Mouse (Mus musculus): ENCODE results near the gene Dstn. TPM values are rescaled to one million over a fixed set of nuclear protein-coding genes. Genes with fewer than 3 reads are reported as not detected.

Gene Dstn
- total and polyA plus RNA-seq, 2 experiments from 2014 or later: 409 to 512 TPM

- Histone ChIP-seq H3K36me3 (ENCODE audit: insufficient read depth) (no peaks in the 10 kb centered on the region), H3K4me1 (ENCODE audit: insufficient read depth) (no peaks in the 10 kb centered on the region), H3K4me2 (ENCODE audit: low read depth) (no peak overlapping the region), H3K9me3 (ENCODE audit: low read length) (no peaks in the 10 kb centered on the region), H3K27me3 (ENCODE audit: insufficient read depth, low read length) (no peaks in the 10 kb centered on the region), H3K9ac (no peak overlapping the region), H3K27ac (ENCODE audit: low read depth, low read length) (no peak overlapping the region), H3K4me3 (ENCODE audit: low read depth, low read length) (no peak overlapping the region)
- no peak for ATAC-seq
- DNase-seq: no peak
- WGBS: 74% methylated on average over 2 of the region's 2 CpGs
- TF ChIP-seq CTCF (IDR thresholded peaks at IDR 0.05; ENCODE audit: low read depth): no peak
These were observed 72.4 kb downstream of the Dstn start for GRCm38 (mm10) chr2:143987485-143987884.

DNA sequence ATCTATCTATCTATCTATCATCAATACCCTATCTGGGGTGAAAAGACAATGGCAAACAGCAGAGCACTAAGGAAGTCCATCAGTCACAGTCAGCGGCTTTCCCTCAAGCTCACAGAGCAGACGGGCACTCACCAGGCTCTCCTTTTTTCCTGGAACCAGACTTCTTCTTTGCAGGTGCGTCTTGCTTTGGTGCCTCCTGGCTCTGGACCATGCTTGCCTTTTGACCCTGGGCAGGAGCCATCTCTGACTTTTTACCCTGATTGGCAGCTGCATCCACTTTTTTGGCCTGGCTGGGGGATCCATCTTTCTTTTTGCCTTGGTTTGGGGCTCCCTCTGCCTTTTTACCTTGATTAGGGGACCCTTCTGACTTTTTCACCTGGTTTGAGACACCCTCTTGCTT, 72.9 kb downstream of the Dstn start:
- H3K9me3 ChIP-seq (ENCODE audit: low read length): no peaks in the 10 kb centered on the region
- H3K36me3 ChIP-seq (ENCODE audit: insufficient read depth): no peaks in the 10 kb centered on the region
- H3K4me2 ChIP-seq (ENCODE audit: low read depth): no peak overlapping the region
- no peaks in the 10 kb centered on the region for H3K27me3 ChIP-seq (ENCODE audit: insufficient read depth, low read length)
- H3K9ac ChIP-seq: no peak overlapping the region
- 94% methylated on average over 3 of the region's 3 CpGs for WGBS
- ATAC-seq (no peak), DNase-seq (no peak)
- H3K4me3 ChIP-seq (ENCODE audit: low read depth, low read length): no peak overlapping the region
- H3K4me1 ChIP-seq (ENCODE audit: insufficient read depth): no peaks in the 10 kb centered on the region
- TF ChIP-seq CTCF (IDR thresholded peaks at IDR 0.05; ENCODE audit: low read depth): no peak
- no peak overlapping the region for H3K27ac ChIP-seq (ENCODE audit: low read depth, low read length)

- H3K36me3 ChIP-seq (ENCODE audit: insufficient read depth): no peaks in the 10 kb centered on the region
- no peak overlapping the region for H3K27ac ChIP-seq (ENCODE audit: low read depth, low read length)
- no peaks in the 10 kb centered on the region for H3K27me3 ChIP-seq (ENCODE audit: insufficient read depth, low read length)
- 7% methylated on average over 1 of the region's 1 CpGs for WGBS
- H3K9ac ChIP-seq: no peak overlapping the region
- no peaks in the 10 kb centered on the region for H3K4me1 ChIP-seq (ENCODE audit: insufficient read depth)
- TF ChIP-seq CTCF (IDR thresholded peaks at IDR 0.05; ENCODE audit: low read depth): no peak
- no peak overlapping the region for H3K4me3 ChIP-seq (ENCODE audit: low read depth, low read length)
- no peaks in the 10 kb centered on the region for H3K9me3 ChIP-seq (ENCODE audit: low read length)
- DNase-seq (no peak), ATAC-seq (no peak)
- H3K4me2 ChIP-seq (ENCODE audit: low read depth): no peak overlapping the region
These were observed 75.9 kb downstream of the Dstn start for GRCm38 (mm10) chr2:143990997-143991396.

GRCm38 (mm10) chr2:143991964-143992672, 77.0 kb downstream of the Dstn start:
- Histone ChIP-seq H3K4me2 (ENCODE audit: low read depth) (no peak overlapping the region), H3K9ac (no peak overlapping the region), H3K9me3 (ENCODE audit: low read length) (no peaks in the 10 kb centered on the region), H3K4me1 (ENCODE audit: insufficient read depth) (no peaks in the 10 kb centered on the region), H3K36me3 (ENCODE audit: insufficient read depth) (no peaks in the 10 kb centered on the region), H3K27me3 (ENCODE audit: insufficient read depth, low read length) (no peaks in the 10 kb centered on the region), H3K27ac (ENCODE audit: low read depth, low read length) (no peak overlapping the region), H3K4me3 (ENCODE audit: low read depth, low read length) (no peak overlapping the region)
- 87% methylated on average over 7 of the region's 7 CpGs for WGBS
- DNase-seq (no peak), ATAC-seq (no peak)
- no peak for TF ChIP-seq CTCF (IDR thresholded peaks at IDR 0.05; ENCODE audit: low read depth)

Other genes with a start within 250 kb of the Dstn start
- 2.5 and 3.7 TPM in 2 replicates for gene Bfsp1, start 52.1 kb upstream of the Dstn start, total RNA-seq (2014; rRNA removed)
- 1.3 and 1.9 TPM in 2 replicates for gene Bfsp1, start 52.1 kb upstream of the Dstn start, polyA plus RNA-seq (2015; fragmentation: Nextera tagmentation; extraction: Ambion mirVana)
- 30.5 and 37.1 TPM in 2 replicates for gene Rrbp1, start 95.9 kb downstream of the Dstn start, total RNA-seq (2014; rRNA removed)
- gene Rrbp1, start 95.9 kb downstream of the Dstn start, polyA plus RNA-seq (2015; fragmentation: Nextera tagmentation; extraction: Ambion mirVana): 12.5 and 19.5 TPM in 2 replicates
- gene Banf2, start 117.7 kb downstream of the Dstn start, total RNA-seq (2014; rRNA removed): not detected in 2 replicates
- not detected in 2 replicates for gene Banf2, start 117.7 kb downstream of the Dstn start, polyA plus RNA-seq (2015; fragmentation: Nextera tagmentation; extraction: Ambion mirVana)